Mouse (Mus musculus): ENCODE measurements around the gene Omp.

DNA sequence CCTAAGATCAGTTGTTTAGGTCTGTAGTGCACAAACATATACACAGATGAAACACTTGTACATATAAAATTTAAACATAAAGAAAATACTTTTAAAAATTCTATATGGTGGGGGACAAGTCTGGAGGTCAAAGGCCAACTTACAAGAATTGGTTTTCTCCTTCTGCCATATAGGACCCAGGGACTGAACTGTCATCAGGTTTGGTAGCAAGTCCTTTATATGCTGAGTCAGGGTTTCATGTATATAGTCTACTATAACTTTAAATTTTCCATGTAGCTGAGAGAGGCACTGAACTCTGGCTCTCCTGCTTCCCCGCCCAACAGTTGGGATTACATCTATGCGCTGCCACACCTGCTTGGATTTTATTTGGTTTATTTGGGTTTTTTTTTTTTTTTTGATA lies 42.9 kb upstream of the Omp start:
- TF ChIP-seq CTCF (IDR thresholded peaks at IDR 0.05; ENCODE audit: insufficient read depth, low read depth, low read length) (no peak), POLR2A (IDR thresholded peaks at IDR 0.05; ENCODE audit: insufficient read depth, low read depth, low read length) (no peak)

All from olfactory bulb, adult 2 months (tissue).